Mouse (Mus musculus) heart, postnatal 0 days (tissue): ENCODE data around the gene Rnf44. TPM values are rescaled to one million over a fixed set of nuclear protein-coding genes. Genes with fewer than 3 reads are reported as not detected.

ENCODE experiments used
- ATAC-seq: fragments of 200-750 bp; cut with Nextera tagmentation; 2 replicates; pipeline ENCODE4 v1.8.0; 2017; ENCODE audit warnings: low read depth, moderate number of reproducible peaks, moderate library complexity; ENCODE audit not compliant: insufficient read depth
- DNase-seq: peaks from one replicate; pipeline ENCODE4 v3.0.0-alpha.2; 2016; ENCODE audit warnings: low spot score
- H3K27ac ChIP-seq: fragments of 300-500 bp; sonication (generic); 2 replicates; pipeline ENCODE4 v1.5.1; 2014; ENCODE audit warnings: low read depth, mild to moderate bottlenecking
- H3K27me3 ChIP-seq: fragments of 300-500 bp; sonication (generic); 2 replicates; pipeline ENCODE4 v1.6.1; 2014; ENCODE audit warnings: low read length, mixed read lengths; ENCODE audit not compliant: control insufficient read depth, insufficient read depth
- H3K36me3 ChIP-seq: fragments of 300-500 bp; sonication (generic); replicated peaks from 2 replicates; pipeline ENCODE4 v1.6.1; 2014; ENCODE audit warnings: low read length, mixed read lengths; ENCODE audit not compliant: control insufficient read depth, insufficient read depth
- H3K4me1 ChIP-seq: fragments of 300-500 bp; sonication (generic); 2 replicates; pipeline ENCODE4 v1.6.1; 2014; ENCODE audit warnings: antibody characterized with exemption; ENCODE audit not compliant: control insufficient read depth, insufficient read depth
- H3K4me2 ChIP-seq: fragments of 300-500 bp; sonication (generic); 2 replicates; pipeline ENCODE4 v1.6.1; 2014; ENCODE audit warnings: low read depth, mild to moderate bottlenecking, low read length, moderate library complexity
- H3K4me3 ChIP-seq: fragments of 300-500 bp; sonication (generic); 2 replicates; pipeline ENCODE4 v1.5.1; 2014; ENCODE audit warnings: low read depth, low read length
- H3K9ac ChIP-seq: fragments of 300-500 bp; sonication (generic); replicated peaks from 2 replicates; pipeline ENCODE4 v1.6.1; 2014; ENCODE audit warnings: low read depth, low read length, mixed read lengths
- H3K9me3 ChIP-seq: fragments of 300-500 bp; sonication (generic); replicated peaks from 2 replicates; pipeline ENCODE4 v1.6.1; 2016; ENCODE audit warnings: low read length; ENCODE audit not compliant: control insufficient read depth
- CTCF ChIP-seq: IDR thresholded peaks from 2 replicates; pipeline ENCODE4 v1.5.1; 2016; ENCODE audit warnings: antibody characterized with exemption, control low read depth, low read depth
- EP300 ChIP-seq: IDR thresholded peaks from 2 replicates; pipeline ENCODE4 v1.6.1; 2016; ENCODE audit warnings: antibody characterized with exemption, low read depth
- WGBS: fragments of 180-500 bp; shearing (Covaris S2); extraction: QIAGEN DNeasy Blood & Tissue Kit; methylation state at CpG from one replicate; pipeline ENCODE4 v1.1.7; 2014; 5-methylcytosine and 5-hydroxymethylcytosine counted together
- polyA plus RNA-seq: library from polyadenylated mRNA; unstranded; fragments of >200 nt; fragmentation: Nextera tagmentation; extraction: Ambion mirVana; gene quantifications from 2 replicates; pipeline ENCODE4 v1.2.1, GENCODE M21; 2015
- total RNA-seq: library from RNA; depleted of rRNA; stranded (reverse); fragments of >200 nt; gene quantifications from 2 replicates; pipeline ENCODE4 v1.2.3, GENCODE M21; 2014; ENCODE audit warnings: low replicate concordance

The Rnf44 gene
- total and polyA plus RNA-seq, 2 experiments from 2014 or later: 28.3 to 55.1 TPM

DNA sequence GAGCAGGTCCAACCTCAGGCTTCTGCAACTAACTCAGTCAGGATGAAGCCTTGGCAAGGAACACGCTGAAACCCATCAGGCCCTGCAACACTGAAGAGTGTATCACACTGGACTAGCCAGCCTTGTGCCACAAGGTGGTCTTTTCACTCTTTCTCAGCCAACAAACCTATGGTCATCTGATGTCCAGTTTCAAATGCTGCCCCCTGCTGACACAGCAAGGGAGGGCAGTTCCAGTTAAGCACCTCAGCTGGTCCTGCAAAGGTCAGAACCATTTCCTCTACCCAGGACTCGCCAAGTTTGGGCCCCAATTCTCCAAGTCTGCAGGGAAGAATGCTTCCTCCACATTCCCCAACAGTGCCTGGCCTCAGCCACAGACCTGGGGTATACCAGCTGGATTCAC, 8.5 kb downstream of the Rnf44 start:
- 44% methylated on average over 2 of the region's 2 CpGs for WGBS
- TF ChIP-seq CTCF (peak; percentile 56), EP300 (no peak)
- Histone ChIP-seq H3K27me3 (no peaks in the 10 kb centered on the region), H3K36me3 (peaks cover 39% of the 10 kb centered on the region), H3K4me2 (peak overlapping the region; percentile 76; the same call in 1 of the 2 replicates), H3K4me1 (peaks cover 25% of the 10 kb centered on the region), H3K27ac (no peak overlapping the region), H3K9ac (no peak overlapping the region), H3K9me3 (no peaks in the 10 kb centered on the region), H3K4me3 (no peak overlapping the region)
- DNase-seq (no peak), ATAC-seq (no peak)

GRCm38 (mm10) chr13:54684140-54684896, 9.4 kb downstream of the Rnf44 start:
- no peak overlapping the region for H3K9ac ChIP-seq
- 47% methylated on average over 3 of the region's 3 CpGs for WGBS
- H3K27me3 ChIP-seq: no peaks in the 10 kb centered on the region
- no peak overlapping the region for H3K4me2 ChIP-seq
- peaks cover 45% of the 10 kb centered on the region for H3K36me3 ChIP-seq
- H3K4me3 ChIP-seq: no peak overlapping the region
- DNase-seq: no peak
- TF ChIP-seq EP300 (no peak), CTCF (no peak)
- H3K9me3 ChIP-seq: no peaks in the 10 kb centered on the region
- H3K4me1 ChIP-seq: peaks cover 25% of the 10 kb centered on the region
- H3K27ac ChIP-seq: no peak overlapping the region; the same call in 1 of the 2 replicates
- ATAC-seq: no peak

DNA sequence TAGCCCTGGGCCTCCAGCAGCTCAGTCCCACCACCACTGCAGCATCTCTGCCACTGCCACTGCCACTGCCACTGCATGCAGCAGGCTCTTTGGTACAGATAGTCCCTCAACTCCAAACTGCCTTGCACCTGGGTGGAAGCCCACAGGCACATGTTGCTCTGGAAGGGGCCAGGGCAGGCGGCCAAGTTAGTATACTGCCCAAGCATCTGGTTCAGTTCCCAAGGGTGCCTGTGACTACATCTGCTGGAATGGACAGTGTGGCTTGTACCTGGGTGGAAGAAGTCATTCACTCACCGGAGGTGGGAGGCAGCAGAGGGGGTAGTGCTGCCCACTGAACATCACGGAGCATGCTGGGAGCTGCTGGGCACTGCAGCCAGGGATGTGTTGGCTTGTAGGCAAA, 10.4 kb downstream of the Rnf44 start:
- Histone ChIP-seq H3K36me3 (peaks cover 50% of the 10 kb centered on the region), H3K4me1 (peaks cover 25% of the 10 kb centered on the region), H3K9me3 (no peaks in the 10 kb centered on the region), H3K4me2 (no peak overlapping the region), H3K9ac (no peak overlapping the region), H3K4me3 (no peak overlapping the region), H3K27me3 (no peaks in the 10 kb centered on the region), H3K27ac (no peak overlapping the region)
- WGBS: 77% methylated on average over 3 of the region's 3 CpGs
- no peak for ATAC-seq
- no peak for TF ChIP-seq EP300
- TF ChIP-seq CTCF: no peak
- DNase-seq: no peak

GRCm38 (mm10) chr13:54681291-54681690, 12.4 kb downstream of the Rnf44 start:
- Histone ChIP-seq H3K4me2 (no peak overlapping the region), H3K4me1 (peaks cover 25% of the 10 kb centered on the region), H3K9ac (no peak overlapping the region), H3K27me3 (no peaks in the 10 kb centered on the region), H3K9me3 (no peaks in the 10 kb centered on the region), H3K4me3 (no peak overlapping the region), H3K36me3 (peaks cover 50% of the 10 kb centered on the region), H3K27ac (no peak overlapping the region)
- ATAC-seq (no peak), DNase-seq (no peak)
- TF ChIP-seq EP300: no peak
- TF ChIP-seq CTCF: no peak
- WGBS: 75% methylated on average over 8 of the region's 8 CpGs

DNA sequence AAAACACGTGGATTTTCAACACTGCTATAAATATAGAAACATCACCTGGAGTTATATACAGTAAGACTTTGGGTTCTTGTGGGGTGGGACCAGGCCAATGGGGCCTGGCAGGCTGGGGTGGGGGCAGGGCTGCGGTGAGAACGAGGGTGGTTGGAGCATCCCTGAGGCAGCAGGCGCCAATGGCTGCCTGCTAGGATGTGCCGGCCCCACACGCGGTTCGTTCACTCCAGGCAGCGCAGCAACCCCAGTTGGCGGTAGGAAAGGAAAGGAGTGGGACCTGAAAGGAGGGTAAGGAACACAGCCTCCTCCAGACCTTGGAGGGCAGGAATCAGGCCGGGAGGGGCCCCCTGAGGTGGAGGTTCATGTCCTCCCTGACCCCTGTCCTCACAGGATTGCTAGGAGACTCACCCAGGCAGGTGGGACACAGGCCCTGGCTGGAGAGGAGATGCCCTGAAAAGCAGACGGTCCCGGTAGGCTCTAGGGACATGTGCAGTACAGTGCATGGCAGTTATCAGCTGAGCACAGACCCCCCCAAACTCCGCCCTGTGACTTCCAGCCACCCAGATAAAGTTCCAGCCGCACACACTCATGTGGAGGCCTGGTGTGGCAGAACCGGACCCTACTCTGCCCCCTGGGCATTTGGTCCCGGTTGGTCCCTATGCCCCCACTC, 13.4 kb downstream of the Rnf44 start:
- 75% methylated on average over 17 of the region's 17 CpGs for WGBS
- H3K9me3 ChIP-seq: no peaks in the 10 kb centered on the region
- ATAC-seq (no peak), DNase-seq (no peak)
- no peaks in the 10 kb centered on the region for H3K27me3 ChIP-seq
- peaks cover 50% of the 10 kb centered on the region for H3K36me3 ChIP-seq
- peaks cover 15% of the 10 kb centered on the region for H3K4me1 ChIP-seq
- H3K27ac ChIP-seq: no peak overlapping the region
- no peak overlapping the region for H3K4me2 ChIP-seq
- H3K4me3 ChIP-seq: no peak overlapping the region
- TF ChIP-seq EP300 (no peak), CTCF (no peak)
- no peak overlapping the region for H3K9ac ChIP-seq
